Mouse (Mus musculus) thymus, postnatal 36 days (tissue): Measurements from ENCODE around the gene Dusp10.

Experiments
- DNase-seq, 2 experiments: peaks; one replicate each; pipeline ENCODE4 v3.0.0; 2022; ENCODE audit warnings: mixed read lengths in 2 of 2

Dusp10 gene

DNA sequence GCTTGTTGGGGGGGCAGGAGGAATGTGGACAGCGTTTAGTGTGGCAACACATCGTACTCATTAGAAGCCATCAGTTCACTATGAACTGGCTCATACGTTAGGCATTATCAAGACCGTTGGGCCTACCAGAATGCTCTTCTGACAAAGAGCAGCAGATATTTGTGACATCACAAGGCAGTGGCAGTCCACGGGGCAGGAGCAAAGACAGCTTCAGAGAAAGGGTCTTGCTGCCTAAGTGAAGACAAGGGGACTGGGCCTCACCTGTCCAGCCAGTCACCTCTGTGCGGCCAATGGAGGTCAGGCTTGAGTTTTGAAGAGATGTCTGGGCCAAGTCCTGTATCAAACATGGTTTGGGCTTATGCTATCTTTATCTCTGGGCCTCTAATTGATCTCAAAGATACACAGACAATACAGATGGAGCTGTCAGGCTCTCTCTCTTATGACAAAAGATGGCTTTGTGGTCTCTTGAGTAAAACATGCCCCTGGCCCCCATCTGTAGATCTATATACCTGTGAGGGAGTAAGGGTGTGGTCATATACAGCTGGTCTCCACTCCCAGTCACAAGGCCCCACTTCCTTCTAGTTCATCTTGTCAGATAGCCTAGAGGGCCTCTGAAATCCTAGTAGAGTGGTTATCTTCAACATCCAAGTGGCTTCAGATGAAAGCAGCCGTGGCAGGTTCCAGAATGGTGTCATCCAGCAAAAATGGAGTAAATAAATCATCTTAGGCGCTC, 17.1 kb downstream of the Dusp10 start:
- no peak for DNase-seq

DNA sequence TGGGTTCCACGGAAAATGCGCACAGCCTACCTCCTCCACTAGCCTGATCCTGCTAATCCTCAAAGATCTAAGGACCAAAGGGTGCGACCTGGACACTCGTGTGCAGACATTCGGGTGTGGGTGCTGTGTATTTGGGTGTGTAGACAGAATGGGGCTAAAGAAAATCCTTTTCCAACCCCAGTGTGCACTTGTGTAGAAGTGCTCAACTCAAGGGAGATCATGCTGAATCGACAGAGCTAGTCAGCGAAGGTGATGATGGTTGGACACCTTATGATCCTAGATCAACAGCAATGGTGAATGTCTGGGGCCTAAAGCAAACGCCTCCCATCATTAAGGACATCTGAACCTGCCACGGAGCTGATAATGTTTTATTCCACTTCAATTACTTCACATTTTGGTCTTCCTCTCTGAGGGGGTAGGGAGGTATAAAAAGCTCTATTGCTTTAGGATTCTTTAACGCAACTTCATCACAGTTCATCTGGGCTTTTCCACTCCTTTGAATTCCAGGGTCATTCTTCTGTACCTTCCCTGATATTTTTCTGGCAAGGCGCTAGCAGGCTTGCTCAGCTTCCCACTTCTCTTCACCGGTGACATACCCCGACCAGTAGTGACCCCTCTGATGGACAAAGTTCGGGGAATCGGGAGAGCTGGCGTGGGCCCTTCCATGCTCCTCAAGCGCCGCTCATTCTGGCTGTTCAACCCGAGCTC, 19.7 kb downstream of the Dusp10 start:
- no peak for DNase-seq

DNA sequence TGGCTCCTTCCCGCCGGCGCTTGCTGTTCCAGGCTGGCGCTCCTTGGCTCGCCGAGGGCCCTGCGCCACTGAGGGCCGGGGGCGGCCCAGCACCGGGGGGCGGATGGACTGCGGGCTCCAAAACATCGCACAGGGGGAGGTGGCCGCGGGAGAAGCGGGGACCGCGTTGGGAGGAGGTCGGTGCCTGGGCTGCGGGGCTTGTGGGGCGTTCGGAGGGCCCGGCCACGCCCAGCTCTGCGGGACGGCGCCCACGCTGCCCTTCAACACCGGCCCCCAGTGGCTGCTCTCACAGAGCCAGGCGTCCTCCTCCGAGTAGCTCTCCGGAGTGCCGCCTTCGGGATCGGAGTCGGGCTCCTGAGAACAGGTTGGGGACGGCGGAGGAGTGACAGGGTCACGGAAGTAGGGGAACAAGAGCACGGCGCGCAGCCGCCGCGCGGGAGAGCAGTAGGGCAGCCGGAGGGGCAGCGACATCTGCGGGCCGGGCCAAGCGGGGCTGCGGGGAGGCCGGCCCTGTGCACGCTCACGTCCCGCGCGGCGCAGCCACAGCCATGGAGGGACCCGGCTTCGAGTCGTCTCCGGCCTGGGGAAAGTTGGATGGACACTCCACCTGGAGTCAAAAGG, 20.4 kb downstream of the Dusp10 start:
- DNase-seq: peak; percentile 83 to 89

DNA sequence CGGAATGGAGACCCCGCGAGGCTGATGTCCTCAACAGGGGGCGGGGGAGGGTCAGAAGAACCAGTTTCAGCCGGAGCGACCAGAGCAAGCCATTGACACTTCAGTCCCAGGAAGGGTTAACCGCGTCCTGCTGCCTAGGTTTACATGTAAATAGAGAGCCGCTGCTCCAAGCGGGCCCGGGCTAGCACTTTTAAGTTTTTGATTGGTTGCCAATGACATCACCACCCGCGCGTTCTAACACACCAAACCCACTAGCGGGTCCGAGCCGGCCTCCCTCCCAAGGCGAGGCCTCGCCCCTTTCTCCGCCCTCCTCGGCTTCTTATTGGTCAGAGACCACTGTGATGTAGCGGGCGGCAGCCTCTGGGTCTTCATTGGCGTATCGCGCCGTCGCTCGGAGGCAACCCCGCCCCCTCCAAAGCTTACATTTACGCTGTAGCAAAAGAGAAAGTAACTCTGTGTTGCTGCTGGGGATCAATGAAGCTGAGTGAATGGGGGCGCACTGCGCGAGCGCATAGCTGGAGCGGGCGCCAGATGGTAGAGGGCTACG, 21.0 kb downstream of the Dusp10 start, which contains the start of gene 1700056E22Rik:
Gene 1700056E22Rik, minus strand, starts transcription at position 291 of the 547 bp plus-strand sequence.
- peak; percentile 97 to 99 for DNase-seq

DNA sequence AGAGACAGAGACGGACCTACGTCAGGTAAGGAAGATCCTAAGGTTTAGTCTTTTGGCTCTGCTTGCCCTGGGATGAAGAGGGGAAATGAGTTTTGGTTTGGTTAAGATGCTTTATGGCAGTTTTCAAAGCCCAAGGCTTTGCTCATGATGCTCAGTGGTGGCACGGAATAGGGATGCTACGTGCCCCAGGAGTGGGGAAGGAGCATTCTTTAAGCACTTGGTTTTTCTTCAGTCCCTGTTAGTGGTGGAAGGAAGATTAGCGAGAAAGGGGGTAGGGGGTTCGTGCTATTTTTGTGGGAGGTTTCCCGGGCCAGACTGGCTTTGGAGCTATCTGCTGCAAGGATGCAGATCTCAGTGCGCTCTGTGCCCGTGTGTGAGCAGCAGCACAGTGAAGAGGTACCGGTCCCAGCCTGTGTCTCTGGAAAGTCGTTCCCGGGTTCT, 21.7 kb downstream of the Dusp10 start:
- peak; percentile 57 to 61 for DNase-seq

DNA sequence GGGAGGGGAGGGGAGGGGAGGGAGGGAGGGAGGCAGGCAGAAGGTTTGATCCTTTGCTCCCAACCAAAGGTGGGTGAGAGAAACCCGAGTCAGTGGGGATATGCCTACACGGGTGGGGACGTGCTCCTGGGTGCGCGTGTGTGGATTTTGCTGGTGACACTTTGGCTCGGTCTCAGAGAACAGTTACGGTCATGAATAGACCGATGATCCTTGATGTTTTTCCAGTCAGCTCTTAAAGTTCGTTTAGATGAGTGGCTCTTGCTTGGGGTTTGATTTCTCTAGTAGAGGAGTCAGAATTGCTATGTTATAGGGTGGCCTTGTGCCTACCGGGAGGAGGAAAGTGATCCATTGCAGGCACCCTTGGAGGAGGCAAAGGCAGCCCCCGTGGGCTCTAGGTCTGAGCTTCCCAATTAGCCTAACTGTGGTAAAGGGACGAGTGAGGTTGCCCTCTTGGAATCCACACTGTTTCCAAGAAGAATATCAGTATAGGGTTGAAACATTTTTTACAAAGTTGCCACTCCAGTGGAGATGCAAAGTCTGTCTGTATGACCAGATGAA, 22.3 kb downstream of the Dusp10 start:
- no peak for DNase-seq

DNA sequence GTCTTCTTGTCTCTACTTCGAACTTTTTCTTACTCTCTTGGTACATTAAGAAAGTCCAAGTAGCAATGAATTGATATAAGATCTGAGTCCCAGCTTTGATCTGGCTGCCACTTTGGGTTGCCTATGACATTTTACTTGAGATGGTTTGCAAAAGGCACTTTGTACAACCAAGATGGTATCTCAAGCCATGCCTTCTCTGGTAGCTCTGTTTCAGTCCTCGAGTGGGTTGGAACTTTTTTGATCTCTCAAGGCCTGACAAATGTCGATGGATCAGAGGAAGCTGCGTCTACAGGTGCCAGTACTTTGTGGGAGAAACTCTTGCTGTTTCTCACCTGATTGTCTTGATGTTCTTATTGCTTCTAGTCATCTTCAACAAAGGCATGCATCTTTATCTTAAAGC, 24.7 kb downstream of the Dusp10 start:
- DNase-seq: no peak

DNA sequence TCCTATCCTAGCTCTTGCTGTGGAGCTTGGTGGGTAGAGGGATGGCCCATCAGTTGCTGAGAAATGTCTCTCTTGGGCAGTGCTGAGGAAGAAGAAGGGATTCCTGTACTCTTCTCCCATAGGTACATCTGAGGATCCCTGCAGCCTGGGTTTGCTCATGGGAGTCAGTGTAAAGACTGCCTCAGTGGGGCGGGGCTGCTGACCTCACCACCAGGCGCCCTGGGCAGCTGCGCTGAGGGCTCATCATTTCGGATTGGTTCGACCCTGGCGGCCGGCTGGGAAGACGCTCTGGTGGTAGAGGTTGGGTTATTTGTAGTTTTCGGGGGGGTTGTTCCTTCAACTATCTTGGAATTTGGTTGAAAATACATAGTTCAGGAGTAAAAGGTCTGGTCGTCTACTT, 26.2 kb downstream of the Dusp10 start:
- no peak for DNase-seq

DNA sequence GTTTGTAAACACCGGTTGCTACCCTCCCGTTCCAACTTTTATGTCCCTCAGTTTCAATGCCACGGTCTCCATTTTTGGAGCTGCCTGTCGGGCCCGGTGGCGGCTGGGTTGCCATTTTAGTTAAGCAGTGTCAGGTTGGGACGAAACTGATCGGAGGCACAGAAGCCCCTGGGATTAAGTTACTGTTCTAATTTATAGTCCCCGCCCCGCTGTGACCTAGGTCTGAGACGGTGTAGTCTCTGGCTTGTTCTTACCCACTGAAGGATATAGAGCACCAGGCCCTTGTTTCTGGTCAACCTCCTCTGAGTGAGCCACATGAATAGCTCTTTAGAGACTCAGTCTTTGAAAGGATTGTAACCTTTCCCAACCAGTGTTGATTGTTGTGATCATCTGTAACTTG, 27.1 kb downstream of the Dusp10 start:
- DNase-seq: no peak

DNA sequence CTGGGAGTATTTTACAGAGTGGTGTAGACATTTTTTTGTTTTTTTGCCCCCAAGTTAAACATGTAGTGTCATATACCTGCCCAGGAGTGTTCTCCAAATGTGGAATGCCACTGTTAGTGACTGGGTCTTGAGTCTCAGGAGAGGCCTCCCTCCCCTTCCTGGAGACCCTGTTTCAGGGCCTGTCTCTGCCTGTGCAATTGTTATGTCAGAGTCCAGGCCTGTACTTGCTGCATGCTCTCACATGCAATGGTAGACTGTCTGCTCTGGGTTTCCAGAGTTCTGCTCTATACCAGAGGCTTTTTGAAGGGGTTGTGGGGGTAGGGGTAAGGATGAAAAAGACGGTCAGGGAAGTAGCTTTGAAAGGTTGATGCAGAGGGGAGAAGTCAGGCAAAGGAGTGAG, 27.8 kb downstream of the Dusp10 start:
- DNase-seq: no peak

DNA sequence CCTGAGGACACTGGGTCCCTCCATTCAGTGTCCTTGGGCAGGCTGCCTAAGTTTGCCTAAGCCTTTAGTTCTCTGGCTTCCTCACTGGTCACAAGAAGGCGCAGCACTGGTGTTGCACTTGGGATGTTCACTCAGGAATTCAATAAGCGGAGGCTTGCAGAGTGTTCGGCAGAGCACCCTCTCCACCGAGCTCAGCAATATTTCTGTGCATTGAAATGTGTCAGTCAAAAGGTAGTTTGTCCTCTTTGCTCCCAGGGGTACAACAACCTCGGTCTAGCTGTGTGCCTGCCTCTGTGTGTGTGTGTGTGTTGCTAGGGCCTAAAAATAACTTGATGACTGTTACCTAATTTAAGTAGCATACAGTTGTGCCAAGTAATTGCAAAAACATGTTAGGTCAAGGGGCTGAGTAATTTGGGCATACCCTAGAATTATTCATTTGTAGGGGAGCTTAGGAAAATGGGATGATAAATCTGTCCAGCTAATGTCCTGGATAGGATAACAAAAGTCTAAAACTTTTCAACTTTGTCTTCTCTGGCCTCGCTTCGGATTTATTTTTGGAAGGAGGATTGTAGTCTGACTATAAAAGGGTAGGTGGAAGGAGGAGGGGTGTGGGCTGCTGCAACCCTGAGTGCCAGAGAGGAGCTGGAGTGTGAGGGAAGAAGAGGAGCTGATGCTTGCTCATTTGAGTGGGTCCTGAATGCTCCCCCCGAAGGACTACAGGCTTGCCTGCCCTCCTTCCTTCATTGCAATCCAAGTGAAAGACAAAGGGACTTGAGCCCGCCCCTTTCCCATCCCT, 28.9 kb downstream of the Dusp10 start:
- DNase-seq: no peak

DNA sequence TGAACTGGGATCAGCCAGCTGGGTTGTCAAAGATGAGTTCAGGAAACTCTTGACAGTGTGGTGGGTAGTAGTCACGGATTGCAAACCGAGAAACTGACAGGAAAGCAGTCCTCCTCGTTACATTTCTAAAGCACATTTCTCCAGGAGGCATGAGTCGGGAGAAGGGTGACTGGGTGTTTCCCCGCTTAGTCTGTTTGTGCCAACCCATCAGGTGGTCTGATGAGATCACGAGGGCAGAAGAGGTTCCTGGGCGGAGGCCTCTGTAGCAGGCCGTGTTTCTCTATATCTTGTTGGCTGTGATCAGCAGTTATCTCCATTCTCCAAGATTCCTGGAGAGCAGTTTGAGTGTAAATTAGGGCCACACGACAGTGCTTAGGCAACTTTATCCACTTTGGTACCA, 29.6 kb downstream of the Dusp10 start:
- DNase-seq: no peak

DNA sequence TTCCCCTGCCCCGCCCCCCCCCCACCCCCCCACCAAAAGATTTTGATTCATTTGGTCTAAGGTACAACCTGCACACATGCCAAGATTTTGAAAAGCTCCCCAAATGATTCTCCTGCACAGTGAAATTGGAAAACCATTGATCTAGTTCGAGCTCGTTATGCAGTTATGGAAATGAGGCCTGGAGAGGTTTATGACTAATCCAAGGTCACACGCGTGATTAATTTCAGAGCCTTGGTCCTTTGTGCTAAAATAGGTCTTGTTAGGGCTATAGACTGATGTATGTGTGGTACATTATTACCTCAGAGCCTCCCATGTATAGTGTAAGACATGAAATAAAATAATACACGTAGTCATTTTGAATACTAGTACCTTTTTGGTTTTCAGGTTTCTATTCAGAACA, 30.3 kb downstream of the Dusp10 start:
- no peak for DNase-seq

DNA sequence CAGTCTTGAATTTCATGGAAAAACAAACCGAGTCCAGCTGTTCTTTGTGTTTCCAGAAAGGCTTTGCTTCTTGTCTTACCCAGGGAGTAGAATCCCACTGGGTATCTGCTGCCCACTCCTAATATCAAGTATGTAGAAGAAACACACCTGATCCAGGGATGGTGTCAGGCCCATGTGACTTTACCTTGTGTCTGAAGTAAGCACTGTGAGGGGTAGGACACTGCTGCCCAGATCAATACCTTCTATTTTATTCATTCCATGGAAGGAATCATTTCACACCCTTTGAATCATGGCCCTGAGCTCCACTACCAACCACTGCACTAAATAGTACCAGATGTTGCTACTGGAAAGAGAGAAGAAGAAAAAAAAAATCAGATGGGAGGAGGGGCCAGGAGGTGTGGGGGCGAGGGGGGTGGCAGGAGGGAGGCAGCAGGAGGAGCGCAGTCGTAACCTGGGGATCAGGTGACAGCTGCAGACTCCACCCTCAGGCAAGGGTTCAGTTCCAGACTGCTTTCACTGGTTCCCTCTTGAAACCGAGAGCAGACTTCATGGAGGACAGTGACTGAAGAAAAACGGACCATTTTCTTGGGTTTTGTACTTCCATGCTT, 33.1 kb downstream of the Dusp10 start:
- DNase-seq: peak in 1 of 2 experiments; percentile 68

DNA sequence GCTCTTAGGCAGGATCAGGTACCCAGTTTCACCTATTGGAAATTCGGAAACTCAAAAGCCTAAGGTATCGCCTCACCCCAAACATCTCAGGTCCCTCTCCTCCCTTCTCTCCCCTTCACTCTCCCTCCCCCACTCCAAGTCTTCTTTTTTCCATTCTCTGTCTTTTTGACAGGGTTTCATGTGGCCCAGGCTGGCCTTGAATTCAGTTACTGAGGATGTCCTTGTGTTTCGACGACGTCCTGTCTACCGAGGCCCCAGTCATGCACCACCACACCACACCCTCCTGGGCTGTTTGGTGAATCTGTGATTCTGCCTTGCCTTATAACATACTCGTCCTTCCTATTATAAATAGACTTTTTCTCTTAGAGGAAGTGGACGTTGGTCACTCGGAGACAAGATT, 34.7 kb downstream of the Dusp10 start:
- no peak for DNase-seq

DNA sequence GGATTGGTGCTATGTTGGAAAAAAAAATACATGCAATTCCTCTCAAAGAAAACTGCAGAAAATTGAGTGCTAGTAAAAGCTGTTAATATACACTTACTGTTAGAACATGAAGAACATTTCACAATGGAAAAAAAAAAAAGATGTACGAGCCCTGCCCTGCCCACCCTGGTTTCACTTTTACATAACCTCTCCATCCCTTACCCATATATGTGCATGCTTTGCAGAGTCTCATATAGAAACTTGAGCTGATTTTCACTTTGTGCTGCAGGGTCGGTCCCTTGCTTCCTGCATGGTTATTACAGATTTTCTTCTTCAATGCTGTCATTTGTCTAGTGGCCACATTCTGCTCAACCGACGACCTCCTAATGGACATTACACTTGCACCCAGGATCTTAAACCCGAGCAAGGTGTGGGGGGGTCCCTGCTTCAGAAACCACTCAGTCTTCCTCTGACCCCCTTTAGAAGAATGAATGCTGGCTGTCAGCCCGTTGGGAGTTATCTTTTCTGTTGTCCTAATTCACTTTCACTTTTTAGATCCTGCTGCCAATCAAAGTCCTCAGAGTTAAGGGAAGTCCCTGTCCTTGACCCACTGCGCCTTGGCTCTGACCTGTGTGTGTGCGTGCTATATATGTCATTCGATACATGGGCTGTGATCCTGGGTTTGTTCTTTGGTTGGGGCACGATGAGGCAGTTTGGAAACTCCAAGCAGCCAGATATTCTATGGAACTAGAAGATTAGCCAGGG, 35.7 kb downstream of the Dusp10 start:
- DNase-seq: no peak

DNA sequence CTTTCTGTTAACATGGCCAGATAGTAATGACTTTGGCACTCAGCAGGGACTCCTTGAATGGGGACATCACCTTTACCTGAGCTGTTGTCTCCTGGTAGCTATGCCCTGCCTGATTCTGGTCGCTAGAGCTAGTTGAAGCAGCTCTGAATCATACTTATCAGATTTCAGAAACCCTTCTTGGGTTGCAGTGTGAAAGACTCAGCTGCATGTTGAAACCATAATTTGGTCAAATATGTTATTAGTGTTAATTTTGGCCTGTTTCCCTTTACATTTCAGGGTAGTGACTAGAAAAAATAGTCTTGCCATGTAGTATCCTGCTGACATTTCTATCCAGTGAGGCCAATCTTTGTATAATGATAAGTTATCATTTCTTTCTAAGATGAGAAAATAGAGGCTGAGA, 38.2 kb downstream of the Dusp10 start:
- no peak for DNase-seq

DNA sequence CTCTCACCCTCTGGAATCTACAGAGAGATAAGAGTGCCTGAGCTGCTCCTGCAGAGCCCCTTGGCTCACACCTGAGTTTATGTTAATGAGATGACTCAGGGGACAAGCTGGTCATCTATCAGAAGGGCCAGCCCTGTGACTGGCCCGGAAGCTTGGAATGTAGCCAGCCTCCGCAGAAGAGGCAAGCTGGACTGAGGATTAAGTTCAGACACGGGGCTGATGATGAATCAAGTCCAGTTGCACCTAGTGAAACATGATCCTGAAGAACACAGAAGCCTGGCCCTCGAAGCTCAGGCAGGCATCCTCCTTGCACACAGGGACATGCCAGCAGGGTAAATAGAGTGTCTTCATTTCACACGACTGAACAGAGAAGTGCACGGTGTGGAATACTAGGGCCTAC, 38.7 kb downstream of the Dusp10 start:
- no peak for DNase-seq

DNA sequence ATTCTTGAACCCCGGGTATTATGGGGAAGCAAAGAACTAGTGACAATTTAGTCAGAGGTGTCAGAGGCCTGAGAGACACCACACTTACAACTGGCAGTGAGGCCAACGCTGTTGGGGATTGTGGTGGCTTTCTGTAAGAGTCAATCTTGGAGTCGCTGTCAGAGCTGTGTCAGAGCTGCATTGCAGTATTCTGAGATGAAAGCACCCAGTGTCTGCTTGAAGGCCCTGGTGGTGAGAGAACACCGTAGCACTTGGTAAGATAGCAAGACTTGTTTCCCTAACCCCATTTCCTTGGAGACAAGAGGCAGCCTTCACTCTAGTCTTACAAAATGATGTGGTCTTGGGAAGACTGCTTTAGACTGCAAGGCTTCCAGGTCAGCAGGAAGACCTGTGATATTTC, 39.2 kb downstream of the Dusp10 start:
- no peak for DNase-seq

DNA sequence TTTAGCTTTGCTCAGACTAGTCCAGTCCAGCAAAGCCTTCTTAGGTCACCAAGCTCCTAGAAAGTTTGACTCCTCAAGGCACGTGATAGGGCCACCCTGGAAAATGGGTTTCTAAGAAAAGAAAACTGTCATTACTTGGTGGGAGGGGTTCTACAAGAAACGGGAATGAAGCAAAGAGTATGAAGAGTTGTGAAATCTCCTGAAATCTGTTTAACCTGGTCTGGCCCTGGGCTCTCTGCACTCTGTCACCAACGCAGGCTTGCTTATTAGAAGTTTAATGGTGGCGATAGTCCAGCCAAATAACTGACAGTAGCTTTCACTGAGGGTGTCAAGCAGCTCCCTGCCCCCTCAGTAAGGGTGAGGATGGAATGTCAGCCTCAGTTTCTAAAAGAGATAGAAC, 40.0 kb downstream of the Dusp10 start:
- no peak for DNase-seq

DNA sequence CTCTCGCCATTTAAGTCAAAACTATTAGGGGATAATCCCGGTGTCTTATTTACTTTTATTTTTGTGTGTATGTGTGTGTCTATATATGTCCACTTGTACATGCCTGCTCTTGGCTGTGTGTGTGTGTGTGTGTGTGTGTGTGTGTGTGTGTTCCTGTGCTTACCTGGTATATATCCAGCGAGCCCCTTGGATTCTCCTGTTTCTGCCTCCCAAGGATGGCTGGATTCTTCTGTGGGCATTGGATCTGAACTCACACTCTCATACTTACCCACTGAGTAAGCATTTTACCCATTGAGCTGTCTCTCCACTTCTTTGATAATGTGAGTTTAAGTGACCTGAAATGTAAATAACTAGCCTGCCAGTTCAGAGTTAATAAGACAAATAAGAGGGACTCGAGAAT, 40.6 kb downstream of the Dusp10 start:
- DNase-seq: no peak
